Comparison of ENCODE assay signal across 27 mouse cellular contexts in genomic region chr13:25093776-25094175, GRCm38 (mm10). TPM values are rescaled to one million over a fixed set of nuclear protein-coding genes. Genes with fewer than 3 reads are reported as not detected.
DNase-seq lines count a peak whose midpoint lies in the region; ATAC-seq lines count a peak whose summit lies in the region.
"Had no signal": no experiment of that assay in that cellular context is flagged by ENCODE, and none has a peak within 500 bp of the region (broad histone marks: within the 10 kb centered on the region; RNA-seq: fewer than 3 reads in every experiment).

No protein-coding gene starts in this region.

- no peaks in the 10 kb centered on the region for H3K4me1 ChIP-seq in kidney, embryonic 14.5 days (ENCODE audit: control insufficient read depth, insufficient read depth, low read length)
- H3K4me1 ChIP-seq in embryonic facial prominence, embryonic 10.5 days = no peaks in the 10 kb centered on the region
- H3K4me1 ChIP-seq: embryonic facial prominence, embryonic 15.5 days; forebrain, embryonic 12.5 days; hindbrain, embryonic 12.5 days had no signal

- no peak overlapping the region for H3K4me2 ChIP-seq in kidney, embryonic 14.5 days (replicated peaks; ENCODE audit: low read depth, low read length)
- H3K4me2 ChIP-seq: embryonic facial prominence, embryonic 15.5 days; forebrain, embryonic 12.5 days; heart, embryonic 11.5 days; hindbrain, embryonic 12.5 days; lung, embryonic 14.5 days had no signal

- no peaks in the 10 kb centered on the region for H3K27me3 ChIP-seq in kidney, embryonic 14.5 days (ENCODE audit: control insufficient read depth, insufficient read depth, low read length)
- H3K27me3 ChIP-seq in embryonic facial prominence, embryonic 10.5 days (replicated peaks; ENCODE audit: low read depth, poor library complexity, severe bottlenecking) = no peaks in the 10 kb centered on the region
- H3K27me3 ChIP-seq: embryonic facial prominence, embryonic 15.5 days; forebrain, embryonic 12.5 days; hindbrain, embryonic 12.5 days had no signal

- peak; percentile 31 for DNase-seq in kidney, adult 11 months
- DNase-seq in ovary, postnatal 36 days (ENCODE audit: low spot score) = peak; percentile 8
- no peak for DNase-seq in ovary, postnatal 14 days (ENCODE audit: low spot score)
- peak; percentile 7 for DNase-seq in adrenal gland, postnatal 25 days
- peak; percentile 25 to 66 for DNase-seq in kidney, postnatal 25 days
- DNase-seq in embryonic facial prominence, embryonic 10.5 days (ENCODE audit: low spot score) = no peak
- DNase-seq in cerebellum, adult 9-11 months = no peak
- DNase-seq: cerebellum, postnatal 10 days; forebrain, postnatal 0 days; gastrocnemius, postnatal 14 days; heart, postnatal 36 days; lung, embryonic 14.5 days; lung, postnatal 14 days; midbrain, embryonic 14.5 days; right cerebral cortex, postnatal 4 days; thymus, postnatal 4 days had no signal

- 82% methylated on average over 4 of the region's 4 CpGs for WGBS in kidney, embryonic 14.5 days
- WGBS in embryonic facial prominence, embryonic 10.5 days = 80% methylated on average over 4 of the region's 4 CpGs

- H3K4me3 ChIP-seq in kidney, embryonic 14.5 days (ENCODE audit: low read length) = no peak overlapping the region
- H3K4me3 ChIP-seq in embryonic facial prominence, embryonic 10.5 days = no peak overlapping the region
- H3K4me3 ChIP-seq: embryonic facial prominence, embryonic 15.5 days; forebrain, embryonic 12.5 days; hindbrain, embryonic 12.5 days had no signal

- no peak overlapping the region for H3K9ac ChIP-seq in kidney, embryonic 14.5 days (ENCODE audit: low read depth, low read length)
- H3K9ac ChIP-seq: embryonic facial prominence, embryonic 15.5 days; forebrain, embryonic 12.5 days; forebrain, postnatal 0 days; hindbrain, embryonic 12.5 days; liver, embryonic 14.5 days; lung, embryonic 14.5 days had no signal

- H3K27ac ChIP-seq in kidney, embryonic 14.5 days (ENCODE audit: low read depth, low read length) = no peak overlapping the region
- H3K27ac ChIP-seq in embryonic facial prominence, embryonic 10.5 days (replicated peaks) = no peak overlapping the region
- H3K27ac ChIP-seq: embryonic facial prominence, embryonic 15.5 days; forebrain, embryonic 12.5 days; hindbrain, embryonic 12.5 days; liver, embryonic 14.5 days; stomach, postnatal 0 days had no signal

- no peak for ATAC-seq in kidney, embryonic 14.5 days (ENCODE audit: low FRiP score, low TSS enrichment)
- ATAC-seq: CD4-positive, CD25-positive, alpha-beta regulatory T cell, adult 4 months; forebrain, postnatal 0 days had no signal

- H3K9me3 ChIP-seq in kidney, embryonic 14.5 days (ENCODE audit: control insufficient read depth, low read length) = no peaks in the 10 kb centered on the region
- H3K9me3 ChIP-seq in embryonic facial prominence, embryonic 10.5 days = no peaks in the 10 kb centered on the region
- H3K9me3 ChIP-seq: embryonic facial prominence, embryonic 15.5 days; forebrain, embryonic 12.5 days; hindbrain, embryonic 12.5 days had no signal

- no peaks in the 10 kb centered on the region for H3K36me3 ChIP-seq in kidney, embryonic 14.5 days (ENCODE audit: control insufficient read depth, insufficient read depth, low read length)
- no peaks in the 10 kb centered on the region for H3K36me3 ChIP-seq in embryonic facial prominence, embryonic 10.5 days (replicated peaks)
- H3K36me3 ChIP-seq: embryonic facial prominence, embryonic 15.5 days; forebrain, embryonic 12.5 days; hindbrain, embryonic 12.5 days had no signal

RNA-seq across cellular contexts. Expression of gene Dcdc2a, which starts 38.0 kb away (rescaled TPM):
- 27.2 and 34.5 TPM in 2 replicates for polyA plus RNA-seq in kidney, embryonic 14.5 days (2014; fragmentation: Nextera tagmentation; extraction: Ambion mirVana)
- total RNA-seq in adrenal gland, postnatal 25 days (2021) = 0.43 TPM in 1 of 2 replicates, not detected in the other
- polyA plus RNA-seq in embryonic facial prominence, embryonic 10.5 days (2016; fragmentation: Nextera tagmentation; extraction: Ambion mirVana) = 2.4 and 3.5 TPM in 2 replicates
- total RNA-seq: common myeloid progenitor, adult 5-6 weeks; gastrocnemius, postnatal 14 days; granulocyte monocyte progenitor cell, adult 5-6 weeks; heart, postnatal 36 days; monocyte, adult 5-6 weeks had no signal
- polyA plus RNA-seq: CD4-positive, CD25-positive, alpha-beta regulatory T cell, adult 4 months had no signal

Comparison
In these comparisons a context has a peak if more than half of its experiments do, and no peak if none do; other contexts are left out.
1. DNase-seq: peak in kidney, adult 11 months (single experiment), ovary, postnatal 36 days (single experiment), adrenal gland, postnatal 25 days (single experiment) and kidney, postnatal 25 days (2 of 2); none in ovary, postnatal 14 days (single experiment), embryonic facial prominence, embryonic 10.5 days (single experiment) and cerebellum, adult 9-11 months (single experiment).